Mouse (Mus musculus) stomach, embryonic 16.5 days (tissue): ENCODE results near the gene Scaper. TPM values are rescaled to one million over a fixed set of nuclear protein-coding genes. Genes with fewer than 3 reads are reported as not detected.

Source experiments
- ATAC-seq: fragments of 200-750 bp; cut with Nextera tagmentation; 2 replicates; pipeline ENCODE4 v1.8.0; 2017; ENCODE audit warnings: moderate number of reproducible peaks, moderate TSS enrichment; ENCODE audit not compliant: insufficient read depth, low FRiP score
- H3K27ac ChIP-seq: fragments of 300-500 bp; sonication (generic); 2 replicates; pipeline ENCODE4 v1.5.1; 2014; ENCODE audit warnings: low read length
- H3K27me3 ChIP-seq: fragments of 300-500 bp; sonication (generic); 2 replicates; pipeline ENCODE4 v1.6.1; 2014; ENCODE audit warnings: low read length, control low read depth, mixed read lengths; ENCODE audit not compliant: control insufficient read depth, insufficient read depth
- H3K36me3 ChIP-seq: fragments of 300-500 bp; sonication (generic); 2 replicates; pipeline ENCODE4 v1.6.1; 2014; ENCODE audit warnings: low read length; ENCODE audit not compliant: control insufficient read depth, insufficient read depth
- H3K4me1 ChIP-seq: fragments of 300-500 bp; sonication (generic); 2 replicates; pipeline ENCODE4 v1.6.1; 2014; ENCODE audit warnings: low read length, control low read depth, mixed read lengths; ENCODE audit not compliant: control insufficient read depth, insufficient read depth
- H3K4me2 ChIP-seq: fragments of 300-500 bp; sonication (generic); 2 replicates; pipeline ENCODE4 v1.6.1; 2014; ENCODE audit warnings: low read depth, low read length, mixed read lengths
- H3K4me3 ChIP-seq: fragments of 300-500 bp; sonication (generic); replicated peaks from 2 replicates; pipeline ENCODE4 v1.5.1; 2014; ENCODE audit warnings: mild to moderate bottlenecking, low read length
- H3K9ac ChIP-seq: fragments of 300-500 bp; sonication (generic); 2 replicates; pipeline ENCODE4 v1.6.1; 2014; ENCODE audit warnings: low read length
- H3K9me3 ChIP-seq: fragments of 300-500 bp; sonication (generic); replicated peaks from 2 replicates; pipeline ENCODE4 v1.6.1; 2016; ENCODE audit warnings: low read length, control low read depth; ENCODE audit not compliant: control insufficient read depth
- WGBS: fragments of 180-500 bp; shearing (Covaris S2); extraction: QIAGEN DNeasy Blood & Tissue Kit; methylation state at CpG from one replicate; pipeline ENCODE4 v1.1.7; 2014; 5-methylcytosine and 5-hydroxymethylcytosine counted together
- polyA plus RNA-seq: library from polyadenylated mRNA; unstranded; fragments of >200 nt; fragmentation: Nextera tagmentation; extraction: Ambion mirVana; gene quantifications from 2 replicates; pipeline ENCODE4 v1.2.1, GENCODE M21; 2015

The Scaper gene
- polyA plus RNA-seq, 1 experiment from 2014 or later, result 9.7 TPM

- Histone ChIP-seq H3K36me3 (no peaks in the 10 kb centered on the region), H3K4me1 (peaks cover 9% of the 10 kb centered on the region), H3K4me3 (no peak overlapping the region), H3K9ac (no peak overlapping the region), H3K4me2 (no peak overlapping the region), H3K27ac (no peak overlapping the region), H3K27me3 (no peaks in the 10 kb centered on the region), H3K9me3 (no peaks in the 10 kb centered on the region)
- ATAC-seq, result no peak
- WGBS, result 63% methylated on average over 3 of the region's 3 CpGs
Observed at GRCm38 (mm10) chr9:55507922-55508321, 430.0 kb downstream of the Scaper start.

Other genes starting within 250 kb of the Scaper start
- not detected in 2 replicates for gene 4930563M21Rik, start 72.4 kb upstream of the Scaper start, polyA plus RNA-seq
- 158 and 168 TPM in 2 replicates for gene Rcn2, start 103.7 kb upstream of the Scaper start, polyA plus RNA-seq
- gene Pstpip1, start 151.8 kb upstream of the Scaper start, polyA plus RNA-seq, result 2.4 and 2.6 TPM in 2 replicates
- 399 and 420 TPM in 2 replicates for gene Tspan3, start 227.4 kb upstream of the Scaper start, polyA plus RNA-seq